Mouse (Mus musculus): ENCODE measurements around the gene Tmem259.
A peak's percentile ranks its signal among the peaks of the same experiment; 100 is the strongest.

Gene Tmem259

DNA sequence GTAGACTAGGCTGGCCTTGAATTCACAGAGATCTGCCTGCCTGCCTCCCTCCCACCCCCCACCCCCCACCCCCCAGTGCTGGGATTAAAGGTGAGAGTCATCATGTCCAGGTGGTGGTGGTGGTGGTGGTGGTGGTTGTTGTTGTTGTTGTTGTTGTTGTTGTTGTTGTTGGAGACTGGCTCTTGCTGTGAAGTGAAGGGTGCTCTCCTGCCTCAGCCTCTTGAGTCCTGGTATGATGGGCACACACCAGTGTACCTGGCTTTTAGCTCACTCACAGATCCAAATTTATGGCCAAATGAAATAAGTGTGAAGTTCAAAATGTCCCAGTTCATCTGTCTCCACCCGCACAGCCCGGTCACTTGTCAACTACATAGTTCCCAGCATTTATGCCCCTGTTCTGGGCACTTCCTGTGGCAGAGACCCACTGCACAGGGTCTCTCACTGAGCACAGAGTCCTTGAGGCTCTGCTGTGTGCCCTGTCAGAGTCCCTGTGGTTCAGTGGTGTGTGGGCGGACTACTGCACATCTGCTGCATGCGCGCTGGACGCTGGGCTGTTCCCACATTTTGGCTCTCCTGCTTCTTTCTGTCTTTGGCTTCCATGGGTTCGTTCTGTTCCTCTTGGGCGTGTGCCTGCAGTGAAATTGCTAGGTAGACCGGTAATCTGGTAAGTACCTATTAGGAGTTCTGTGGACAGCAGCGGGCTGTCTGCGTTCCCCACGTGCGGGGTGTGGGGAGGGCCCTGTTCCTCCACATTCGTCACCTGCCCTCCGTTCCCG lies 49.1 kb downstream of the Tmem259 start:
- DNase-seq (ENCODE audit: low read depth, low spot score): no peak

DNA sequence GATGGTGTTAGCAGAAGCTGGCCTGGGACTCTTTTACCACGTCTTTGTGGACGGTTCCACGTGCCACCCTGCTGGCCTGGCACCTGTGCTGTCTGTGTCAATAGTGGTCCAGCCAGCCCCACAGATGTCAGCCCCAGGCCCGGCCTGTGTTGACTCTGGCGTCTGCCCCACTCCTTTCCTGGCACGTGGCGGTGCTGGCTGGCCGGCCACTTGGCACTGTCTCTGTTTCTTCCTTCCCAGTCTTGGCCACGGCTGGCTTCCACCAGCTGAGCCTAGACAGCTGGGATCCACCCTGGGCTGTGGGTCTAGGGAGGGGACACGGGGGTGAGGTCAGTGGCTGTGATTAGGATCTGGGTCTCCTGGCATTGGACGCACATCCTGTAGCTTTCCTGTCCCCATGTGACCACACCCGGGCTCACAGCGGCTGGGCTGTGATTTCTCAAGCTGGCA lies 49.8 kb downstream of the Tmem259 start:
- DNase-seq (ENCODE audit: low read depth, low spot score): no peak

GRCm38 (mm10) chr10:79933861-79934260 lies 50.3 kb downstream of the Tmem259 start:
- DNase-seq (ENCODE audit: low read depth, low spot score): no peak

DNA sequence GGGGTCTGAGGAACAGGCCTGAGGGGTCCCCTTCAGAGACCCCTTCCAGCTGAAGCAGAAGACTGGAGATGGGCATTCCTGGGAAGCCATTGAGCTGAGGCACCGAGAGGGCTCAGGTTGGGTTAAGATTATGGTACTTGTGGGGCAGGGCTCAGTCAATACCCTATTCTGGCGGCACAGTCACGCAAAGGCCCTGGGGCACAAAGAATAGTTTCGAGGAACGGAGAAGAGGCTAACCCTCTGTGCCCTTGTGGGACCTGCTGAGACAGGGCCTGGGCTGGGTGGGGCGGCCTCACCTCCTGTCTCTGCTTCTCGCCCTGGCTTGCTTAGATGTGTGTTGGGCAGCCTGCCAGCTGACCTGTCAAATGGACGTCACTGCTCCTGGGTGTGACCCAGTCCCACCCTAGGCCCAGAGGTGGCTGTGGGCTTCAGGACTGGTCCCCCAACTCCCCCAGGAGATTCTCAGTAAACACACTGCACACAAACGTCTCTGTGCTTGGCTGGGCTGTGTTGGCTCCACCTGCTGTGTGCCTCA lies 50.9 kb downstream of the Tmem259 start:
- no peak for DNase-seq (ENCODE audit: low read depth, low spot score)

- DNase-seq (ENCODE audit: low read depth, low spot score): peak; percentile 86
Measured at GRCm38 (mm10) chr10:79932736-79933135, 51.4 kb downstream of the Tmem259 start.

GRCm38 (mm10) chr10:79931797-79932196 lies 52.3 kb downstream of the Tmem259 start:
- DNase-seq (ENCODE audit: low read depth, low spot score): no peak

DNA sequence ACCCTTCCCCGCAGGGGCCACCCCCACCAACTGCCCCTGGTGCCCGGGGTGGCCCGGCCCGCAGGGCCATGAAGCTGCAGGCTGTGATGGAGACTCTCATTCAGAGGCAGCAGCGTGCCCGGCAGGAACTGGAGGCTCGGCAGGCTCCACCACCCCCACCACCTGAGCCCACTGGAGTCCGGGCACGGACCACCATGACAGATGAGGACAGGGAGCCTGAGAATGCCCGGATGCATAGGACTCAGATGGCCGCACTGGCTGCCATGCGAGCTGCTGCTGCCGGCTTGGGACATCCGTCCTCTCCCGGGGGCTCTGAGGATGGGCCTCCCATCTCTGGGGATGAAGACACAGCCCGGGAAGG lies 53.3 kb downstream of the Tmem259 start:
- DNase-seq (ENCODE audit: low read depth, low spot score): no peak

DNA sequence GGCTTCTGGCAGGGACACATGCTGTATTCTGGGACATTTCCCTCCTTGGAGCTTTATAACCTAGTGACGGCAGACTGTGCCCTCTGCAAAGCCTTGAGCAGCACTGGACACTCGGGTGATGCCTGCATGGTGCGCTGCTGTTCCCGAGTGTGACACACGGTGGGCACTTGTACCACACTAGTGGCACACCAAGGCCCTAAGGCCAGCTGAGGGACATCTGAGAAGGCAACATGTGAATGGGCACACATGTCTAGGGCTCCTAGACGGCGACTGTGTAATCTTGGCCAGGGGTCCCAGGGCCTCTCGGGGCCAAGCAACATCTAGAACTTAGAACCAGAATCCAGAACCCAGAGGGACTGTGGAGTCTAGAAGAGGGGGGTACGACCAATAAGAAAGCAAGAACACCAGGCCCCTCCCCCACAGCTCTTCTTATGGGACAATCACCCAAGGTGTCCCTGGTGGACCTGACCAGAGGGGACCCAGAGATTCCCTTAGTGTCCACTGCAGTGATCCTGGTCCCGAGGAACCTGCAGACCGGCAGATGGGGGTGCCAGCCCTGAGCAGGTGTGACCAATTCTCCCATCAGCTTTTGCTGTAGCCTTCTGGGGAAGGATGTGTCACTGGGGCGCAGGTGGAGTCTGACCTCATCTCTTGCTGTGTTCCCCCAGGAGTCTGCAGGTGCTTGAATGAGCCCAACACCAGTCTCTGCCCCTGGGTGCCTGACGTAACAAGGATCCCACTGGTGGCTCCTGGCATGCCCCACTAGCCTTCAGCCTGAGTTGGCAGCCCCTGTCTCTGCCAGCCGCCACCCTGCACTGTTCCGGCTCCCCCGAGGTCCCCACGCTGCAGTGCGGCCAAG lies 53.9 kb downstream of the Tmem259 start:
- no peak for DNase-seq (ENCODE audit: low read depth, low spot score)

DNA sequence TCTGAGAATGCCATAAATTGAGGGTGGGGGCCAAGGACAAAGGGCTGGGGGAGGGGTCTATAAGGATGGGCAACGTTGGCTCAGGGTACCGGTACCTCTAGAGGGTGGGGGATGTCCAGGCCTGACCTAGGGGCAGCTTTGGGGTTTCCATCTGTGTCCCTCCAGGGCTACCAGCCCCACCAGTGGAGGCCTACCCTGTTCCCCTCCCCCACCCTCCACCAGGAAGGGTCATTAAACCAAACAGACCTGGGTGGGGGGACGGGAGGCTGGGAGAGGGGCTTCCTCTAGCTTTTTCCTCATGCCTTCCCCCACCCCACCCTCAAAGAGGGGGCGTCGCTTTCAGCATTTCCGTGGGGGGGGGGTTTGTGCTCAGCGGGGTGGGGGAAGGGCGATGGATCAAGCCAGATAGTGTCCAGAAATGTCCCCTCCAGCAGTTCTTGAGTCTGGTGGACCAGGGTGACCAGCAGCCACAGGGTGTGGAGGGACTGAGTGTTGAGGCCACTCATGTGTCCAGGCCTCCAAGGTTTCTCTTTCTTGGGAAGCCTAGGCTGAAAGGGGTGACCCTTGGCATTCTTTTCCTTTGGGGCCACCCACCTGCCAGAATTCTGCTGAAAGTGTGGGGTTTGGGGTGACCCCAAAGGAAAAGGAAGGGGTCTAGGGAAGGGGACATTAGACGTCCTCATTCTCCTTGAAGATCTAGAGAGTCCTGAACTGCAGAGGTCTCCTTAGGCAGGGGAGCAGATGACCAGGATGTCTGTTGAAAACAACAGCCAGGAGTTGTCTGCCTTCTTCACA lies 55.0 kb downstream of the Tmem259 start:
- DNase-seq (ENCODE audit: low read depth, low spot score): no peak

- no peak for DNase-seq (ENCODE audit: low read depth, low spot score)
Measured at GRCm38 (mm10) chr10:79928030-79928694, 56.0 kb downstream of the Tmem259 start.

GRCm38 (mm10) chr10:79927324-79928029 lies 56.7 kb downstream of the Tmem259 start:
- DNase-seq (ENCODE audit: low read depth, low spot score): no peak

DNA sequence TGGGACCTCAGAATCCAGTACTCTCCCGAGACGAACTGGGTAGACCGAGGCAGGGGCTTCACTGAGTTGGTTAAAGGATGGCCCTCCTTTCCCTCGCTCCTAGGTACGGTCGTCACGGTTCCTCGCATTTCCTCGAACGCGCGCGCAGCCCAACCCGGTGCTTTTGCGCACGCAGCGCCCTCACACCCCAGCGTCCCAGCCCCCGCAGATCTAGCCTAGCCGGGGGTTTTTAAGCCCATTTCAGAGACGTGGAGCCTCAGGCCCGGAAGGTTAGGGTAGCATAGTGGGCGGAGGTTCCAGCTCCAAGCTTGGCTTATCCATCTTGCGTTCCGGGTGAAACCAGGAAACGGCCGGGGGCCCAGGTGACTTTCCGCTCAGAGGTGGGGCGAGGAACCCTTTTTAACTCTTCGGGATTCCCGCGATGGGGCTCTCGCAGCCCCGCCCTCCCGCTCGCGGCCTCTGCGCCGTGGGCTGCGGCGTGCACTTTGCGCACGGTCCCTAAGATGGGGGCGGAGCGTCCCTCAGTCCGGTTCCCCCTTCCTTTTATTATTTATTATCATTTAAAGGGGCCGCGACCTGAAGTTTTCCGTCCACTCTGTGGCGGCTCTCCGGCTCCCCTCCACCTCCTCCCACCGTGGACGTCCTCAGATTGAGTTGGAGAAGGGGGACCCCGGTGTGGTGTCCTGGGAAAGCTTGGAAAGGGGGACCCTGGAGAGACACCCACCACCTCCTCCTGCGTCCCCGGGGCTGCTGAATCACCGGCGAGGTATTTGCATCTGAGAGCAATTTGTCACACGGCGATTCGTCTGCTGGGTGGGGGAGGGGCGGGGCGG lies 57.4 kb downstream of the Tmem259 start, which contains the start of gene Arid3a:
Arid3a (plus strand) TSS at position 553 of the 833 bp plus-strand sequence.
- DNase-seq (ENCODE audit: low read depth, low spot score): peak; percentile 95

- DNase-seq (ENCODE audit: low read depth, low spot score): no peak
Measured at GRCm38 (mm10) chr10:79925785-79926490, 58.2 kb downstream of the Tmem259 start.

DNA sequence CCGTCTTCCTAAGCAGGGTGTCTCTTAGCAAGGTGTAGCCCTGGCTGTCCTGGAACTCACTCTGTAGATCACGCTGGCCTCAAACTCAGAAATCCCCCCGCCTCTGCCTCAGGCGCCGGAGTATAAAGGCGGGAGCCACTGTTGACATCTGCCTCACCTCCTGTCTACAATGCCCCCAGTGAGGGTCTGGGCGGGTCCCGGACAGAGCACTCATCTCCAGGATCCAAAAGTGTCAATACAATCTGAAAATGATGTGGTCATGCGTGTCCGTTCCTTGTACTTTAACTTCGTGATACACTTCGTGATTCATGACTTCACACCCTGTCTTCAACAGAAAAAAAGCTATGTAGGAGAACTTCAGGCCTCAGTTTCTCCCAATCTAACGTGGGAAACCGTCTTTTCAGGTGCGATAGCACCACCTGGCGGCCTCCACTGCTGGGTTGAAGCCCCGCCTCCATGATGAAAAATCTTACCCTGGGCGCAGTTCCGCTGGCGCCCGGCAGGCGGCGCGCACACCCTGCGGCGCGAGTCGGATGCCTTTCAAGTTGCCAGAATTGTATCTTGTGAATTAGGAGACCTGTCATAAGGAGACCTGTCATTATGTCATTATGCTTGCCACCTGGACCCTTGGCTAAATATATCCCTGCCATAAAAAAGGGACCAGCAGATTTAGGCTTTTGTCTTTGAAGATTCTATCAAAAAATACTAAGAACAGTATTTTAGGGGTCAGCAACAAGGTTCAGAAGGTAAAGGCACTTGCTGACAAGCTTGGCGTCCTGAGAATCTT lies 58.9 kb downstream of the Tmem259 start:
- peak; percentile 88 for DNase-seq (ENCODE audit: low read depth, low spot score)

Measured in forelimb bud, embryonic 11.5 days (tissue).